Mouse (Mus musculus) cerebellum, postnatal 25 days (tissue): ENCODE measurements around the gene Irf2bpl.

Experiments
- DNase-seq, 2 experiments: peaks; one replicate each; pipeline ENCODE4 v3.0.0; 2021; ENCODE audit warnings: mixed read lengths in 2 of 2

The Irf2bpl gene

GRCm38 (mm10) chr12:86858983-86859872 is 25.4 kb downstream of the Irf2bpl start:
- DNase-seq, result no peak

- no peak for DNase-seq
Measured at GRCm38 (mm10) chr12:86858498-86858897, 26.1 kb downstream of the Irf2bpl start.

- peak in 1 of 2 experiments; percentile 43 for DNase-seq
Measured at GRCm38 (mm10) chr12:86857290-86857689, 27.3 kb downstream of the Irf2bpl start.

GRCm38 (mm10) chr12:86855670-86856069 is 28.9 kb downstream of the Irf2bpl start:
- DNase-seq, result peak in 1 of 2 experiments; percentile 31

GRCm38 (mm10) chr12:86853516-86853915 is 31.1 kb downstream of the Irf2bpl start:
- DNase-seq, result no peak

GRCm38 (mm10) chr12:86851313-86851712 is 33.3 kb downstream of the Irf2bpl start:
- no peak for DNase-seq

GRCm38 (mm10) chr12:86850746-86851145 is 33.9 kb downstream of the Irf2bpl start:
- DNase-seq, result no peak

GRCm38 (mm10) chr12:86849945-86850626 is 34.5 kb downstream of the Irf2bpl start:
- peak in 1 of 2 experiments; percentile 65 for DNase-seq

GRCm38 (mm10) chr12:86842866-86843459 is 41.6 kb downstream of the Irf2bpl start:
- no peak for DNase-seq

- DNase-seq, result no peak
Measured at GRCm38 (mm10) chr12:86840526-86840925, 44.1 kb downstream of the Irf2bpl start.

GRCm38 (mm10) chr12:86838181-86838580 is 46.4 kb downstream of the Irf2bpl start:
- DNase-seq, result peak; percentile 53 to 59

GRCm38 (mm10) chr12:86836431-86837047 is 48.1 kb downstream of the Irf2bpl start:
- peak in 1 of 2 experiments; percentile 60 for DNase-seq

- DNase-seq, result no peak
Measured at GRCm38 (mm10) chr12:86835899-86836298, 48.7 kb downstream of the Irf2bpl start.

GRCm38 (mm10) chr12:86834416-86834772 is 50.2 kb downstream of the Irf2bpl start:
- DNase-seq, result no peak

GRCm38 (mm10) chr12:86833711-86834415 is 50.7 kb downstream of the Irf2bpl start:
- peak in 1 of 2 experiments; percentile 62 for DNase-seq

- no peak for DNase-seq
Measured at GRCm38 (mm10) chr12:86832551-86833182, 51.9 kb downstream of the Irf2bpl start.

GRCm38 (mm10) chr12:86831591-86832550 is 52.7 kb downstream of the Irf2bpl start:
- DNase-seq, result peak; percentile 59 to 71
